Mouse (Mus musculus) c-Kit-positive CD71-positive TER-119-positive erythroid progenitor cells, embryonic 14.5 days (primary cell): ENCODE measurements around the gene Igfbp2.

Experiments
- DNase-seq: peaks from one replicate; pipeline ENCODE4 v3.0.0-alpha.2; 2013; ENCODE audit warnings: low spot score

Gene Igfbp2

DNA sequence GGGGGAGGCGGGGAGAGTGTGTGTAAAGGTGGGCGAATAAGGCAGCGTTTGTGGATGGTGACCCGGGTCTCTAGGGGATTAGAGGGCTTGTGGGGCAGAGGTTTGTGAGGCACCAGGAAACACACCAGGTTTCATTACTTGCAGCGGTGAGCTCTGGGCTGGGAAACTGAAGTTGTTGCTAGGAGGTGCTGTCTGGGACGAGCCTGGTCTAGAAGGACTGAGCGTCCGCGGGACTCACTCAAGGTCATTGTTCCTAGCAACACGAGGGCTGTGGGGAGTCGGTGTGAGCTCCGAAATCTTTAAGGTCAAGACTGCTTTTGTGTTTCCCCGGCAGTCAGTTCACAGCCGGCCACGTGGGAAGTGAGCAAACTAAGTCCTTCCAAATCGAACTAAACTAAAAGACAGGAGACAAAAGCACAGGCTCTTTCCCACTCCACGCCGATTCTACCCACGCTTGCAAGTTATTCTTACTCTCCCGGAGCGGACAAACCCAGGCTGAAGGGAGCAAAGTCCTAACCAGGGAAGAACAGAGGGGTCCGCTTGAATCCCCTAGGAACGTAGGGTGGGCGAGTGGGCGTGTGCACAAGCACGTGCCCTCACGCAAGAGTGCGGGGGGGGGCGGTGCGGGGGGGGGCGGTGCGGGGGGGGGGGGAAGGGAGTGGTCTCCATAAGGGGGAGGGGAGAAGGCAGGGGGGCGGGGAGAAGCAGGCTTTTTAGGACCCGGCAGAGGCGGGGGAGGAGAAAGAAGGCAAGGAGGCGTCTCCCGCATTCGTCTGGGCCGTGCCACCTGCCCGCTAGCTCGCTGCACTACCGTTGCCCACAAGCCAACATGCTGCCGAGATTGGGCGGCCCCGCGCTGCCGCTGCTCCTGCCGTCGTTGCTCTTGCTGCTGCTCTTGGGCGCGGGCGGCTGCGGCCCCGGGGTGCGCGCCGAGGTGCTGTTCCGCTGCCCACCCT lies at the start of gene Igfbp2:
Gene Igfbp2 (plus strand): TSS at position 753 of the 956 bp plus-strand sequence.
- no peak for DNase-seq

DNA sequence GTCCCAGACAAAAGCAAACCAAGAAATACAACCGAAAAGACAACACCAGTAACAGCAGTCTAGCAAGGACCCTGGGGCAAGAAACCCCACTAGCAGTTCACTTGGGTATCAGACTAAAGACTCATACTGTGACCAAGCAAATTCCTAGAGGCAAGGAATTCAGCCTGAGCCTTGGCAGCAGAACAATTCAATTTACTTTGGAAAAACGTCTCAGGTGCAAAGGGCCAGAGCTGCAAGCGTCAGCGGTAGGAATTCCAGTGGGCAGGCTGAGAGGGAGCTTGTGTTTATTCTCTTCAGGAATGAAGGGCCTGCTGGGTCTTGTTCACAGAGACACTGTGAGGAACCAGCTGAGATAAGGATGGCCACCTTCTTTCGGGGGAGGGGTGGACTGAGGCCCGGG lies 45.5 kb upstream of the Igfbp2 start:
- no peak for DNase-seq

DNA sequence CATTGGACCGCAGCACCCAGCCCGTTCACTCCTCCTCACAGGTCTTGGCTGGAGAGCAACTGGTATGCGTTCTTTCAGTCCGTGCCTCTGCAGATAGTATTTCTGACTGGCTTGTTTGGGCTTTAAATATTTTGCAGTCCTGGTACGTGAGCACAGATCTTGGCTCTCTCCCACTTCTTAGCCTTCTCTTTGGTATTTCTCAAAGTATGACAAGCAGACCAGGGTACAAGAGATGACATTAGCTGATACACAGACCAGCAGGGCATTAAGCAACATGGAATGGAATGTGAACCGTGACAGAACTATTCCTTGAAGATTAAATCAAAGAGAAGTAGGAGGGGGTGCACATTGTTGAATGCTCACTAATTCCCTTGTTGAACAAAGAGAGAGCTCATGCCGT lies 43.6 kb upstream of the Igfbp2 start:
- no peak for DNase-seq

GRCm38 (mm10) chr1:72783341-72783740 lies 41.0 kb upstream of the Igfbp2 start:
- DNase-seq, result no peak

DNA sequence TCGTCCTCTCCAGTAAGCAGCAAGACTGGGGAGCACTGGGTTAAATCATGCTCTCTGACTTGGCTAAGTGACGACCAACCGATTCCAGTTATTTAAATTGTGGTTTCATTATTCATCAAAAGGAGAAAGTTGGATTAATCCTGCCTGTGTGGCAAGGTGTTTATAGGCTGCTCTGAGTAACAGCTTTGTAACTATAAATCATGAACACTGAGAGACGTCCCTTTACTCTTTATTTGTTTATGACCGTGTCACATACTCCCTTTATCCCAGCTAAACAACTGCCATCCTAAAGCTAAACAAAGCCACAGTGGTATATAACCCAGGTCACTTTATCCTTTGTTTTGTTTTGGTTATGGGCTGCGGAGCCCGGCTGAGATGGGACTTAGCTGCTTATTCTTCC lies 40.3 kb upstream of the Igfbp2 start:
- DNase-seq, result no peak

GRCm38 (mm10) chr1:72790670-72791069 lies 33.6 kb upstream of the Igfbp2 start:
- no peak for DNase-seq

DNA sequence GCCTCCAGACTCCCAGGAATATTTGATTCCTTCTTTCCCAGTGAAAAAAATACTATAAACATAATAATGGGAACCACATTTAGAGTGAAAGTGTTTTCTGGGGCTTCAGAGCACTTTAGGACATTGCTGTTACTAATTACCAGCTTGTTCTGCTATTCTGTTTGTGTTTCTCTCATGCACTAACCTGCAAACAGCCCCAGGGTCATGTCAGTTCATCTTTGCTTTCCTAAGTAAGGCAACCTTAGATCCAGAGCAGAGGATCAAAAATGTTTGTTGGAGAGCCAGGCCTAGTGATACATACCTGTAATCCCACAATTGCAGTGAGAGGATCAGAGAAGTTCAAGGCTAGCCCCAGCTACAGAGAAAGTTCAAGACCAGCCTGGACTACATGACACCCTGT lies 32.6 kb upstream of the Igfbp2 start:
- no peak for DNase-seq

DNA sequence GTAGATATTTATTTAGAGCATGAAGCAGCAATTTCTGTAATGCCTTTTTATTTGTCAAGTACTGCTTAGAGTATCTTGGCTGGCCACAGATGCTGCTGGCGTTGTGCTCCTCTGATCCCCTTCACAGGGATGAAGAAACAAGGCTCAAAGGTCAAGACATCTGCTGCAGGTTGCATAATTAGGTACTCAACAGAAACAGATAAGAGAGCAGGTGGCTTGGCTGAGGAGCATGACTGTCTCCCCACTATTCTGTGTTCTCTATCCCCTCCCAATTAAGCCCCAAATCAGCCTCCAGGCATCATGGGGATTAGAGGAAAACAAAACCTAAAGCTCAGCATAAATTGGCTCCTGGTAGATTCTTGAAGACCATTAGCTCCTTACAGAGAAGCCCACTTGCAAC lies 32.0 kb upstream of the Igfbp2 start:
- no peak for DNase-seq

- no peak for DNase-seq
Measured at GRCm38 (mm10) chr1:72793230-72793629, 31.1 kb upstream of the Igfbp2 start.

- no peak for DNase-seq
Measured at GRCm38 (mm10) chr1:72796128-72796527, 28.2 kb upstream of the Igfbp2 start.

DNA sequence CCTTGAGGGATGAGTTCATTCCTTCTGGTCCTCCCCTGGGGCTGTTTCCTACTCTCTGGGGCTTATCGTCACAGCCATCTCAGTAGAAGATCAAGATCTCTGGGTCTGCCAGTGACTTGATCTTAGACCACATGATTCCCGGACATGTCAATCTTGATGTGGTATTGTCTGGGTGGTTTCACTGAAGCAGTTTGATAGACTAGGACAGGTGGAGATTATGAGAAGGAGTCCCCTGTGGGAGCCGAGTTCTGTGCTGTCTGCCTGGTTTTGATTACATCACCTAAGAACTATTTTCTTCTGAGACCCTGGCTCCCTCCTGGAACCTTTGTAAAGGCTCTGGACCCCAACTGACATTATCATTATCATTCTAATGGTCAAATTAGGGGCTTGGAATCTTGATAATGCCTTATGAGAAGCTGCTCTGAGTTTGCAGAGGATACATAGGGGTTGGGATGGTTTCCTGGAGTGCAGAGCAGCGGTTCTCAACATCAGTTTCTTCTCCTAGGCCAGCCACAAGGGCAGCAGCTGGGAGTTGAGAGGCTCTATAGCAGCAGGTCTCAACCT lies 27.1 kb upstream of the Igfbp2 start:
- no peak for DNase-seq

DNA sequence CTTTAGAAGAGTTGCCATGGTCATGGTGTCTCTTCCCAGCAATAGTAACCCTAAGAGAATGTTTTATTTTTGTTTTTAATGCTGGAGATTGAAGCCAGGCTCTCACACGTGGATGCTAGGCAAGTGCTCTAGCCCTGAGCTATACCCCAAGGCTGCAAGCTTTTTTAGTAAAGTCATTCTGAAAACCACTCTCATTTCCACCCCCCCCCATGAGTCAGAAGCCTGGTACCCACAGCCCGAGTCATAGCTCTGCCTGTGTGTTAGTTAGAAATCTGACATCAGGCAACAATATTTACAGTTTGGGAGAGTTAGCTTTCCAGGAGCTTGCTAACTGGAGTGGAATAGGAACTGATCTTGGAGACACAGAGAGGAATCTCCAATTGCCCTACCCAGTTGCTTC lies 25.9 kb upstream of the Igfbp2 start:
- no peak for DNase-seq

GRCm38 (mm10) chr1:72804031-72804430 lies 20.3 kb upstream of the Igfbp2 start:
- DNase-seq, result no peak

GRCm38 (mm10) chr1:72805037-72805436 lies 19.3 kb upstream of the Igfbp2 start:
- no peak for DNase-seq

DNA sequence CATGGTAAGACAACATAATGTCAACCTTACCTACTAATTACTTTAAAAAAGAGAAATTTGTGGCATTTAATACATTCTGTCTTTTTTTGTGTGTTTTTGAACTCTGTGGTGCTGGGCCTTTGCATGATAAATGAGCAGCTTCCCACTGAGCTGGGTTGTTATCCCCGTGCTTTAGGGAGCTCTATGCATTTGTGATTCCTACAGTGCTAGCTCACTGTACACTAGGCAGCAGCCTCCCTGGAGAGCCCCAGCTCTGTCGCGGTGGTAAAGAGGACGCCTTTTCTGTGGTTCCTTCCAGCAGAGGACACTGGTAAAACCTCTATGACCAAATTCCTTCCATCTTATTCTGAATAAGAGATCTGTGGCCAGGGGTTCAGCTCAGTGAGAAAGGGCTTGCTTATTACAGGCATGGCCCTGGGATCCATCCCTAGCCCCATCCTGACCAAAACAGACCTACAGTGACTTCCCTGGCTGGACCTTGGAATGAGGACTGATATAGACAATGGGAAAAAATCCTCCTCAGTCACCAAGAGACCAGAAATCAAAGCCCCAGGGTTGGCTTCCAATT lies 18.7 kb upstream of the Igfbp2 start:
- no peak for DNase-seq

- DNase-seq, result no peak
Measured at GRCm38 (mm10) chr1:72806044-72806584, 18.2 kb upstream of the Igfbp2 start.

DNA sequence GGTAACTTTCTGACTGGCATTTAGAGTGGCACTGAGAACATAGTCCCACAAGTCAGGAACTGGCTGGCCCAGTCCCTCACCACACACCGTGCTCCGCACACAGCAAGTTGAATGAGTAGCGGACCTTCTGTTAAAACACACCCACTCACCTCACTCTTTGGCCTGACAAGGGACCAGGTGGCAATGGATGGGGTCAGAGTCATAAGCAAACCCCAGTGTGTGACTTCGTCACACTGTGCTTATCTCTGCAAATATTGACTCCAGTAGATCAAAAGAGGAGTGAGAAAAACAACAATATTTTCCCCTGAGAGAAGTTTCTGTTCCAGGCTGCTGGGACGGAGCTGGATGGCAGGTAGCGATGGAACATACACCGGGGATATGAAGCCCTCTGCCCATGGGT lies 15.0 kb upstream of the Igfbp2 start:
- no peak for DNase-seq

- no peak for DNase-seq
Measured at GRCm38 (mm10) chr1:72809951-72810675, 14.2 kb upstream of the Igfbp2 start.

DNA sequence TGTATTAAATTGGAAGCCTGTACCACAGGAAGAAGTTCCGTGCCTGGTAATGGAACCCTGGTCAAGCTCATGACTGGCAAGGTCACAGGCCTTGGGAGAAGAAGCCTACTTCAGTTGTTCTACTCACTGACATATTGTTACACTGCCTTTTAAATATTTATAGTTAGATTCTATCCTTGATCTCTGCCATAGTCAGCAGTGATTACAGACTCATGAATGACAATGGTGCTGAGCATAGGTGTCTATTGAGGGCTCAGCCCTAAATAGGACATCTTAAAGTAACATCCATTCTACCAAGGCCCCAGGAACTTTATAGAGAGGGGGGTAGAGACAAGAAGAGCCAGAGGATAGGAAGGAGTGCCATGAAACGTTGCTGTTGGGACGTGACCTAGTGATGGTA lies 13.2 kb upstream of the Igfbp2 start:
- DNase-seq, result no peak

GRCm38 (mm10) chr1:72813089-72813638 lies 11.1 kb upstream of the Igfbp2 start:
- DNase-seq, result no peak

DNA sequence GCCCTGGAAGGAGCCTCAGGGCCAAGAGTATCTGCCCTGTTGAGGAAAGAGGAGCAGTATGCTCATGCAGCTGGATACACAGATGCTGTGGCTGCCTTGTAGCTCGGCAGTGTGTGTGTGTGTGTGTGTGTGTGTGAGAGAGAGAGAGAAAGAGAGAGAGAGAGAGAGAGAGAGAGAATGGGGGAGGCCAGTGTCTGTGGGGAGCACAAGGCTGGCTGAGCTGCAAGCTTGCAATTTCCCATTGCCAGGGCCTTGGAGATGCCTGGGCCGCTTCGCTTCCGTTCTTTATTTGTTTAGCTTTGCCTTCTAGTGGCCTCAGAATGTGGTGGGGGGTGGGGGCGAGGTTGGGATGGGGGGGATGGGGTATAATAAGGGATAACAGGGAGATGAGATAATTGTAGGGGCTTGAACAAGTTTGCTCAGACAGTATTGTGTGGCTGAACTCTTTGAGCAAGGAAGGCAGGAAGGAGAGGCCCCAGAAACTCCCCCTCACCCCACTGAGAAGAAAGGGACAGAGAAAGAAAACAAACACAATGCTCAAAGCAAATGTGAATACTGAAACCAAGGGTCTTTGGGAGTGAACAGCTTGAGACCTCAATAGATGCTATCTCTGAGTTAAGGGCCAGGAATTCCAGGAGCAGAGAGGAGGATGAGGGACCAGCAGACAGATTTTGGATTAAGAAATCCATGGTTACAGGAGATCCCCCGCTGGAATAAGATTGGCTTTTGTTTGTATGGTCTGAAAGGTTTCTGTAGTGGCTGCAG lies 10.5 kb upstream of the Igfbp2 start:
- DNase-seq, result no peak
